Mouse (Mus musculus): ENCODE measurements at regions not wholly inside any gene's neighbourhood (a gene's known extent, or its start where the extent isn't known, plus 50 kb on each side); places are given as distances from the start of the nearest gene placed in this dataset.
A peak's percentile ranks its signal among the peaks of the same experiment; 100 is the strongest.

GRCm38 (mm10) chr1:136714987-136715386 is 90.3 kb downstream of the Zfp281 start:
- no peak for DNase-seq (ENCODE audit: extremely low spot score, low read depth, low spot score)

GRCm38 (mm10) chr1:136717830-136718517 is 93.3 kb downstream of the Zfp281 start:
- DNase-seq (ENCODE audit: extremely low spot score, low read depth, low spot score): no peak

- DNase-seq (ENCODE audit: extremely low spot score, low read depth, low spot score): no peak
Measured at GRCm38 (mm10) chr1:136723839-136724443, 99.2 kb downstream of the Zfp281 start.

- DNase-seq (ENCODE audit: extremely low spot score, low read depth, low spot score): no peak
Measured at GRCm38 (mm10) chr1:136725242-136725641, 100.5 kb downstream of the Zfp281 start.

GRCm38 (mm10) chr1:136726145-136726935 is 101.6 kb downstream of the Zfp281 start:
- no peak for DNase-seq (ENCODE audit: extremely low spot score, low read depth, low spot score)

- no peak for DNase-seq (ENCODE audit: extremely low spot score, low read depth, low spot score)
Measured at GRCm38 (mm10) chr1:136727868-136728631, 103.3 kb downstream of the Zfp281 start.

GRCm38 (mm10) chr1:136728632-136728944 is 103.9 kb downstream of the Zfp281 start:
- no peak for DNase-seq (ENCODE audit: extremely low spot score, low read depth, low spot score)

GRCm38 (mm10) chr1:136730638-136731037 is 105.9 kb downstream of the Zfp281 start:
- no peak for DNase-seq (ENCODE audit: extremely low spot score, low read depth, low spot score)

GRCm38 (mm10) chr1:136738030-136738429 is 113.3 kb downstream of the Zfp281 start:
- DNase-seq (ENCODE audit: extremely low spot score, low read depth, low spot score): no peak

GRCm38 (mm10) chr1:136739486-136739885 is 114.8 kb downstream of the Zfp281 start:
- DNase-seq (ENCODE audit: extremely low spot score, low read depth, low spot score): no peak

- DNase-seq (ENCODE audit: extremely low spot score, low read depth, low spot score): no peak
Measured at GRCm38 (mm10) chr1:136741061-136741460, 116.4 kb downstream of the Zfp281 start.

GRCm38 (mm10) chr1:136749188-136749587 is 124.5 kb downstream of the Zfp281 start:
- no peak for DNase-seq (ENCODE audit: extremely low spot score, low read depth, low spot score)

GRCm38 (mm10) chr1:136751464-136752191 is 126.9 kb downstream of the Zfp281 start:
- no peak for DNase-seq (ENCODE audit: extremely low spot score, low read depth, low spot score)

GRCm38 (mm10) chr1:136754286-136754685 is 129.6 kb downstream of the Zfp281 start:
- DNase-seq (ENCODE audit: extremely low spot score, low read depth, low spot score): no peak

GRCm38 (mm10) chr1:136758730-136759129 is 134.0 kb downstream of the Zfp281 start:
- no peak for DNase-seq (ENCODE audit: extremely low spot score, low read depth, low spot score)

GRCm38 (mm10) chr1:136759164-136759563 is 134.5 kb downstream of the Zfp281 start:
- no peak for DNase-seq (ENCODE audit: extremely low spot score, low read depth, low spot score)

- DNase-seq (ENCODE audit: extremely low spot score, low read depth, low spot score): no peak
Measured at GRCm38 (mm10) chr1:136761467-136761866, 136.8 kb downstream of the Zfp281 start.

GRCm38 (mm10) chr1:136768969-136769401 is 144.3 kb downstream of the Zfp281 start:
- DNase-seq (ENCODE audit: extremely low spot score, low read depth, low spot score): peak; percentile 44

GRCm38 (mm10) chr1:136773743-136774142 is 149.0 kb downstream of the Zfp281 start:
- no peak for DNase-seq (ENCODE audit: extremely low spot score, low read depth, low spot score)

GRCm38 (mm10) chr1:136776211-136776610 is 151.5 kb downstream of the Zfp281 start:
- no peak for DNase-seq (ENCODE audit: extremely low spot score, low read depth, low spot score)
